Mouse (Mus musculus) kidney, adult 8-10 months (tissue): ENCODE measurements around the gene Card19.
A peak's percentile ranks its signal among the peaks of the same experiment; 100 is the strongest.

Source experiments
- DNase-seq, 2 experiments: peaks; one replicate each; pipeline ENCODE4 v3.0.0; 2022

Card19 gene

DNA sequence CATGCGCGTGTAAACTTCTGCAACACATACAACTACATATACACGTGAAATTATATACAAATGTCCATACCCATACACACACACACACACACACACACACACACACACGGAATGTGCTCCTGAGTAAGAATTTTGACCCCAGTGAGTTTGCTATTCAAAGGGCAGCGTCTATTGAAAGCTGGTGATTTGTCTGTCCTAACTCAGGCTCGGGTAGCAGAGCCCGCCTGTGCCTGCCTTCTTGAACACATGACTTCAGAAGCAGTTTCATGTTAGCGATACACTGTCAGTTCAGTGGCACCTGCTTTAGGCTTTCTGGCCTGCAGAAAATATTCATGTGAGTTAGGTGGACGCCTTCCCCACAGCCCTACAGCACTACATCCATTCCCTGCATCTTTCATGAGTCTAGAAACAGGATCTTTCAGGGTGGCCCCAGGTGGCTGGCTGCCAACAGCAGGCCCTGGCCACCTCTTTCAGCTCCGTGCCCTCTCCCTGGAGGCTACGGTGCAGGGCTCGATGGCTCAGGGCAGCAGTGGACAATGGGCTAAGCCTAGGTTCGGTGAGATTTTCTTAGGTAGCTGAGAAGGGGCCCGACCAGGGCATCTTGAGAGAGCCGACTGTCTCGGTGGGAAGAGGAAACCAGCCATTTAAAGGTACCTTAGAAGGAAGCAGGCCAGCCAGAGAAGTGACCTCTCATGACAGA is 23.5 kb downstream of the Card19 start:
- no peak for DNase-seq

- no peak for DNase-seq
These were observed 24.2 kb downstream of the Card19 start for GRCm38 (mm10) chr13:49191673-49192035.

GRCm38 (mm10) chr13:49190876-49191672 is 24.8 kb downstream of the Card19 start:
- peak; percentile 78 to 82 for DNase-seq

DNA sequence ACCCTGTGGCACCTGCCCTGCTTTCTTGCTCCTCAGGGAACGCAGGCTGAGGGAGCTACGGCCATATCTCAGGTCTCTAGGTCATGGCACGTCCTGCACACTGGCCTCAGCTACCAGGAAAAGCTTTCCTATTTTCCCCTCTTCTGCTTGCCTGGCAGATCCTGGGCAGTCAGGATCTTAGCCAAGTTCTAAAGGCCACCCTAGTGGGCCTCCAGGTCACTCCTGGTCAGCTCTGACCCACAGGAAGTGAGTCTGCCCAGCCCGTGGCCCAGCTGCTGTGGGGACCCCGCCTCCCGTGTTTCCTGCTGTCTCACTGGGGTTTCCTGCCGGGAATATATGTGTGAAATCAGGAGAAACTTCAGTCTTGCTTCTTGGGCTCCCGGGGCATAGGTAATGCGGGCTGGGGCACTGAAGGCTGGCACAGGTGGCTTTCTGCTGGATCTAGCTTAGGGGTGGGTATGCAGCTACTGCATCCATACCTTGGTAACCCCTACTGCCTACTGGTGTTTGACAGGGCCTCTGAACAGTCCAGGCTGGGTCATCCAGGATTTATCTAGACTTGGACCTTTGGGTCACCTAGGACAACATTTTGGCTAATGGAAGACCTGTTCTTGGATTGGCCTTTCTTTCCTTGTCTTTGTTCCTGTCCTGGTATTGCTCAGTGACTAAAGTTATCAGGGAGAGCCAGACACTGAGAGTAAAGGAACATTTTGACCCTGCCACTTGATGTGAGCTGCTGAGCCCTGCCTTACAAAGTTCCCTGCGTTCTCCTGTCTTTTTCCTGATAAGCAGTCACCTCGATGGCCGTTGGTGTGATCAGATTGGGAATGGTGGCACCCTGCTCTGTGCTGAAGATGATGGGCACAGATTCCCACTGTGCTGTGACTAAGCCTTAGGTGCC is 25.6 kb downstream of the Card19 start:
- peak; percentile 86 to 88 for DNase-seq

DNA sequence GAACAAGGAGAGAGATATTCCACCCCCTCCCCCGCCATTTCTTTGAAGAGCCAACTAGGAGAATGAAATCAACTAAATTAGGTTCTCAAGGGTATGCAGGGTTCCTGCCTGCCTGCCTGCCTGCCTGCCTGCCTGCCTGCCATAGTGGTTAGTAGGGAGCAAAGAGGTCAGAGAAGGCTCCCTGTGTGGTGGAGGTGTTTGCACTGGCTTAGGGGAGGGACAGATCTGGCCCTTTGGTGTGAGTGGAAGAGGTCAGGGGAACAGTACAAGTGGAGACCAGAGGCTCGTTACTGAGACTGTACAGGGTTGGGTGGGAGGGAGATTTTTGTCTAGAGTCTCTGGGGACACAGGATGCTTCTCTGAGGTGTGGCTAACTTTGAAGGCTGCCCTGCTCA is 26.9 kb downstream of the Card19 start:
- no peak for DNase-seq

DNA sequence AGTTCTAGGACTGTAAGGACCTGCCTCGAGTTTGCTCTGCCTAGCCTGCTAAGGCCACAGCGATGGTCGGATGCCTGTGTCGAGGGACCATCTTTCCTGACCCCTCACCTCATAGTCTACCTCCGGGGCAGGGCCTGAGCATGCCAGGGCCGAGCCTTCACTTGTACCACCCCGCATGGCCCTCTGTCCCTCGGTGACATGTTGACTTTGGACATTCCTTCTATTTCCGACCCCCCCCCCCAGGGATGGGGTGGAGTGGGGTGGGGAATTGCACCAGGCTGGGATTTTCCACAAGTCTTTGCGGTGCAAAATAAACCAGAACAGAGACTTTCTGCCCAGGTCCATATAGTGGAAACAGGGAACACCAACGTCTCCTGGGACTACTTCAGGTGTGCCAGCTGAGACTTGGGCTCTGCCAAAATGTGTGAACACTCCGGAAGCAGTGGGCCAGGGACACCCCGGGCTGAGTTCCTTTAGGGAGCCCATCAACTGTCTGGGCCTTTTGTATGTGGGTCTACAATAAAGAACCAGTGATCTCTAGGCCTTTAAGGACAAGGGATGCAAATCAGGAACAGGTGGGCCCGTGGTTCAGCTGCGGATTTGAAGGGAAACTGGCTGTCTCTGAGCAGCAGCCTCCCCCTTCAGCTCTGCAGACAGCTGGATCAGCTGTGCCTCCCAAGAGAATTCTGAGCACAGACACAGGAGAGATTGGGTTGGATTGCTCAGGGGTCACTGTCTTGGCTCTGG is 27.4 kb downstream of the Card19 start:
- DNase-seq, result peak in 1 of 2 experiments; percentile 46

DNA sequence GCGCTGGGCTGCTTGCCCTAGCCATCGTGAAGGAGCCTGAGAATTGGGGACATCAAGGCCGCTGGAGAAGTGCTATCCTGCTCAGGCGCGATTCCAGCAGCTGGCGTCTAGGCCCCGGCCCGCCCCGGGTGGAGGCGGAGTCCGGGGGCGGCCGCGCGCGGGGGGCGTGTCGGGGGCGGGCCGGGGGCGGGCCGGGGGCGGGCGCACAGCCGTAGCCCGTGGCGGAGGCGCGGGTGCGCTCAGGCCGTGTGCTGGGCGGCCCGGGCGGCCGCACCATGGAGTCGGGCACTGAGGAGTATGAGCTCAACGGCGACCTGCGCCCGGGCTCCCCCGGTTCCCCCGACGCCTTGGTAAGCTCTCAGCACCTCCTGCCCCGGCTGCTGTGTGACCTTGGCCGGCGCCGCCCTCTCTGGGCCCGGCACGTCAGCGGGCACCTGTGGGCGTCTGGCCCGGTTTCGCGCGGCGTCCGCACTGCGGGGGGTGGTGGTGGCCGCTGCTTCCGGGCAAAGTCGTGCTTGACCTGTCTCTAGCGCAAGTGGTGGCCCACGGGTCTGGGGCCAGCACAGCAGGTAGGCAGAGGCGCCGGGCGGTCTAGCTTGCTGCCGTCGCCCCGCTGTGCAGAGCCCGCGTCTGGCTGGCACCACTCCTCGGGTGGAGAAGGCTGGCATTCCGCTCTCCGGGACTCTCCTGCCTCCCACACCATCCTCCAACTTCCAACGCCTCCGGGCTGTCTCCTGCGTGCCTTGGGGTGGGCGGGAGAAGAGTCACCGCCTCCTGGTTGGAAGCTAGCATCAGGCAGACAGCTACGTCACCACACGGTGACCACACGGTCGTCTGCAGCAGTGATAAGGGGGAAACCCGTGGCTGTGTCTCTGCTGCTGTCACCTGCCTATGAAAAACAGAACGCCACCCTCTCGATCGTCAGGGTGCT is 28.3 kb downstream of the Card19 start, which contains the start of gene Ninj1:
Gene Ninj1 (plus strand): TSS at position 198 of the 931 bp plus-strand sequence.
- peak; percentile 76 to 81 for DNase-seq

GRCm38 (mm10) chr13:49186798-49187287 is 29.0 kb downstream of the Card19 start:
- no peak for DNase-seq

- DNase-seq, result peak in 1 of 2 experiments; percentile 40
These were observed 32.2 kb downstream of the Card19 start for GRCm38 (mm10) chr13:49183646-49184045.

GRCm38 (mm10) chr13:49183161-49183560 is 32.7 kb downstream of the Card19 start:
- DNase-seq, result no peak

DNA sequence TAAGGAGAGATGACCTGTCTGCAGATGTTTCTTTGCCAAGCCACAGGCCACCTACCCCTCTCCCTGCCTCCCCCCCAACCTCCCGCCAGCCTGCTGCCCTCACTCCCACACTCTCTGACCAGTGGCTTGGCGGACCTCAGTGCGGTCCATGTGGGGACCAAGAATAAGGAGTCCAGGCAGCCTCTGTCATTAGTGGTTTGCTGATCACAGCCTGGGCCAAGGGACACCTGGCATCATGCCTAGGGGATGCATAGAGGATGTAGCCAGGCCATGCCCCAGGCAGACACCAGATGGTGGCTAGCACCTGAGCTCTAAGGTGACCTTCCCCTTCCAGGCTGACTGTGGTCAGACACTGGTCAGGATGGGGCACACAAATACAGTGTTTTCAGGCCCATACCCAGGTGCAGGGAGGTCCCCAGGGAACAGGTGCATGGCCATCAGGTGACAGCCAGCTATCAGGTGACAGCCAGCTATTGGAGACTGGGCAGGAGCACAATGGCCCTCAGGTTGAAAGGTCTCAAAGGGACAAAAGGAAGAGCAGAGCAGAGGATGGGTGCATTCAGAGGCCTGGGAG is 34.3 kb downstream of the Card19 start:
- DNase-seq, result no peak

DNA sequence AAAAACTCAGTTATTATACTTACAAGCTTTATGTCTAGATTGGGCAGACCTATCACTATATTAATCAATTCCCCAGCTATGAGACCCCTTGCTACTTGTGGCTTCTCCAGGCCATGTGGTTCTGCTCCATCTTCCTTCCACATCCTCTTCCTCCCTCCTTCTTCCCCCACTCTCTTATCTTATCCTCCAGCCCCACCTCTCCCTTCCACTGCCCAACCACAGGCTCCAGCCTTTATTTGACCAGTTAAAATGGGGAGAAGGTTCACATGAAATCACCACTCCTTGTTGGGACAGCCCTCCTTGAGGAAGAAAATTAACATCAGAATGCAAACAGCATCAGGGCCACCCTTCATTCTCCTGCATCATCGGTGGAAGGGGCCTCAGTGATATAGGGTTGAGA is 35.1 kb downstream of the Card19 start:
- no peak for DNase-seq

- DNase-seq, result no peak
These were observed 35.6 kb downstream of the Card19 start for GRCm38 (mm10) chr13:49180274-49180673.

- no peak for DNase-seq
These were observed 36.8 kb downstream of the Card19 start for GRCm38 (mm10) chr13:49178839-49179585.

DNA sequence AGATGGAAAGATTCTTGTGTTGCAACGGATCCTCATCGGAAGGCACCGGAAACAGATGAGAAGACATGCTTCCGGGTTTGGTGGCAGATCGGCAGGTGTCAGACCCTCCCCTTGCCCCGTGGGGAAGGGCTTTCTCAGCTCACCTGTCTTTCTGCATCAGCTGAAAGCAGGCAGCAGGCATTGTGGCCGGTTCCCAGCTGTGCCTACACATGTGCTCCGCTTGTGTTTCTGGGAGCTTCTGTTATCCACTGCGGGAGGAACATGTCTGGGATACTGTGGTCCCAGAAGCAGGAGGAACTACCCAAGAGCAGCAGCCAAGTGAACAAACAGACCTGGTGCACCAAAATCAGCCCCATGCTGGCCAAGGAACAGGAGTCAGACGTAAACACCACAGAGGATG is 40.3 kb downstream of the Card19 start:
- DNase-seq, result no peak

DNA sequence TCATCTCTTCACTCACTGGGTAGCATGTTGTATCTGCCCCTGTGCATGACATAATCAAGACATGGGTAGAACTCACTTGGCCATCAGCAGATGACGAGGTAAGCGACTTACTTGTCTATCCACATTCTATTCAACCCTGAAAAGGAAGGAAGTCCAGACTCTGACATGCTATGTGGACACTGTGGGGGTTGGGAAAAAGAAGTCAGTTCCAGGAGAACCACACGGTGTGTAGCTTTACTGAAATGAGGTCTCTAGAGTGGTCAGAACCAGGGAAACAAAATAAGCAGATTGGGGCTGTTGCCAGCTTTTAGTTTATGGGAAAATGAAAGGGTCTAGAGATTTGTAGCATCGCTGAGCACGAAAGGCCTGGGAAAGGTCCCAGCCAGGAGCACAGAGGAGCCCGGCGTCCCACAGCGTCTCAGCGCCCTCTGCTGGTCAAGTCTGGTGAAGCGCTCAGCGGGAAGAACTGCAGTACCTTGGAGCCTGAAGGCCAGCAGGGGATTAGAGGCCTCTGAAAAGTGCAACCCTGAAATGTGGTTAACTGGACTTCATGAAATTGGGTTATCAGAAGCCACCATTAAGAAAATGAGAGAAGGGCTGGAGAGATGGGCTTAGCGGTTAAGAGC is 42.8 kb downstream of the Card19 start:
- peak; percentile 79 to 92 for DNase-seq

DNA sequence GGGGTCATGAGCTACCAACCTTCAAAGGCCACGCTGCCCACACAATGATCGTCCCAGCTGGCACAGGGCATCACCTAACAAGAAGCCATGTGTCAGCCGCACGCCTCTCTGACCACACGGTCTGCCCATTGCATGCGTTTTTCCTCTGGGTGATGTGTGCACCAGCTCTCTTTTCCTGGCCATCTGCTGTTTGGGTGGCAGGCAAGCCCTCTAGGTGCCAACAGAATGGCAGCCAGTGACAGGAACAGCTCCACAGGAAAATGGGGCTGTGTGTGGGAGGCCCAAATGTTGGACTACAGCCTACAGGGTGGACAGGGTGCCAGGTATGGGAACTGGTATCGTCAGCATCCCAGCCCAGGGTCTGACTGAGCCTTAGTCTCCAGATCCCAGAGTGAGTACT is 43.5 kb downstream of the Card19 start:
- no peak for DNase-seq

- DNase-seq, result no peak
These were observed 44.1 kb downstream of the Card19 start for GRCm38 (mm10) chr13:49171729-49172128.

GRCm38 (mm10) chr13:49170623-49171022 is 45.2 kb downstream of the Card19 start:
- DNase-seq, result no peak
